Mouse (Mus musculus): Measurements from ENCODE around the gene Mgat5.
A peak's percentile ranks its signal among the peaks of the same experiment; 100 is the strongest.

The Mgat5 gene

GRCm38 (mm10) chr1:127442880-127443877 lies 238.4 kb downstream of the Mgat5 start:
- DNase-seq, result no peak

GRCm38 (mm10) chr1:127444836-127445485 lies 240.1 kb downstream of the Mgat5 start:
- DNase-seq, result peak; percentile 8

DNA sequence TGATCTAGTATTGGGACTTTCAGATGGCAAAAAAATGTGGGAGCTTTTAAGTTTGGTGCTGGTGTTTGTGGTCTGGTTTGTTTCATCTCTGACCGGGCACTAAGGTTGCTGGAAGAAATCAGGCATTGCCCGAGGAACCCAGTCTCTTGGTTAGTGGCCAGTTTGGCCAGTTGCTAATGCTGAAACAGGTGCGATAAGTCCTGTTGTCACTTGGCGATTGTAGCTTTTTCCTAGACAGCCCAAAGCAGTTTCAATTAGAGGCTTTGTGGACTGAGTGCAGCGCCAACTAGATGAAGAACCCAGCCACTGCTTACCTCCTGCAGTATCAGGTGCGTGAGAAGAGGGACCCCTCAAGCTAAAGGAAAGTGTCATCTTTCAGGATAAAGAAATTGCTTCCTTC lies 248.6 kb downstream of the Mgat5 start:
- no peak for DNase-seq

DNA sequence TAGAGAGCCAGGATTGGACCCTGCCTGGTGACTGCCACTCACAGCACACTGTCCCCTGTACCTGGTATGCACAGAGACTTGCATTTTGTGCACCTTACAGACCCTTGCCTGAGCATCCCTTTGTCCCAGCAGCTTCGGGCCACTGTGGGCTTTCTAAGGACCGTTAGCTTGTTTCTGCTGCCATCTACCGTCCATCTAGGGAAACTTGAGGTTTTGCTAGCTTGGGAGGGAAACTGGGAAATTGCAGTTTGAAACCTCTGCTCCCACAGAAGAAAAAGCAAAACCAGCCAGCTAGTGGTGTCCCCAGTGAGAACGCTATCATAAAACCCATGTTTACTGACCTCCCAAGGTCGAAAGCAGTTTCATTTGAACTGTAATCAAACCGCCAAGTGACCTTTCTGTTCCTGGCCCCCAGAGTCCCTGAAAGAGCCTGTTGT lies 254.2 kb downstream of the Mgat5 start:
- peak; percentile 72 for DNase-seq

- DNase-seq, result no peak
Measured at GRCm38 (mm10) chr1:127459576-127459975, 254.8 kb downstream of the Mgat5 start.

GRCm38 (mm10) chr1:127461017-127461416 lies 256.2 kb downstream of the Mgat5 start:
- no peak for DNase-seq

GRCm38 (mm10) chr1:127464041-127464440 lies 259.2 kb downstream of the Mgat5 start:
- no peak for DNase-seq

- no peak for DNase-seq
Measured at GRCm38 (mm10) chr1:127465292-127465691, 260.5 kb downstream of the Mgat5 start.

DNA sequence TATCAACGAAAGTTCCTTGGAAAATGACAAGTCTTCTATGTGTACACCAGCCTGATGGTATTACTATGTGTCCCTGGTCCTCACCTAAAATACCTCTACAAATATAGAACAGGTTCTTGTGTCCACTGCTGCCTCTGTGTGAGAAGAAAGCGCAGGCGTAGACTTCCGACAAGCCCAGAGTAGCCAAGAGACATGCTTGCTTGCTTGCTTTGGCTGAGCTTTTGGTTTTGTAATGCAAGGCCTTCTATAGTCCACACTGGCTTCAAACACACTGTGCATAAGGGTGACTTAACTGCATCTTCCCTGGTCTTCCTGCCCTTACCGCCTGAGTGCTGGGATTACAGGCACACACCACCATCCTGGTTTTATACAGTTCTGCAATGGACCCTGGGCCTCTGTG lies 262.4 kb downstream of the Mgat5 start:
- DNase-seq, result no peak

GRCm38 (mm10) chr1:127470175-127470574 lies 265.4 kb downstream of the Mgat5 start:
- no peak for DNase-seq

- no peak for DNase-seq
Measured at GRCm38 (mm10) chr1:127475756-127476155, 270.9 kb downstream of the Mgat5 start.

- no peak for DNase-seq
Measured at GRCm38 (mm10) chr1:127482911-127483310, 278.1 kb downstream of the Mgat5 start.

- DNase-seq, result no peak
Measured at GRCm38 (mm10) chr1:127484188-127484587, 279.4 kb downstream of the Mgat5 start.

DNA sequence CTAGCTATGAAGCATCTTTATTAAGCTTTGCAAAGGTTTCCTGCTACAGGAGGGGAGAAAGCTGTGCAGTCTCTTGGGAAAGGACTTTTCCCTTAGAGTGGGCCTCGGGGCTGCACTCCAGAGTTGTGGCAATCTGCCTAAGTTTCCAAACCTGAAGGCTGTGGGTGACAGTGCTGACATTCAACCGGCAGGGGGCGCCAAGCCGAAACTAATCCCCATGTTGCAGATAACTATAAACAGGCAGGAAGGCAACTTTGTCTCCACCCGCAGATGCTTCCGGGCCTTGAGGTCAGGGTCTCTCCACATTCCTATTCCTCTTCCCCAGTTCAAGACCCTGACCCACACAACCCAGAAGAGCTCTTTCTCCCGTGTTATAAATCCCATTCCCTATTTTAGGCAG lies 280.0 kb downstream of the Mgat5 start:
- peak; percentile 62 for DNase-seq

DNA sequence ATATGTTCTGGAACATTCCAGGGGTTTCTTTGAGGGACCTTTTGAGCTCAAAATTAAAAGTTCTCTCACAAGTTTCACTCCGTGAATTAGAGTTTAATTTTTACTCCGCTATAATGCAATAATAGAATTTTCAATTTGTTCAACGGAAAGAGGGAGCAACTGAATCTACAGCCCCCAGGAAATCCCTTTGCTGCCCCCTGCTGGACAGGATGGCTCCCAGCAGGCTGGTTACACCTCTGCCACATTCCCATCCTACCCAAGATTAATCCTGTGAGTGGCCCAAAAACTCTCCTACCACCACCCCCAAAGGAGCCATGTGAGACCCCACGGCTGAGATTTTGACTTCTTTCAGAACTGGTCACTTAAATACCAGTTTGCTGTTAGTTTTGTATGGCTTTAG lies 282.3 kb downstream of the Mgat5 start:
- DNase-seq, result peak; percentile 51

DNA sequence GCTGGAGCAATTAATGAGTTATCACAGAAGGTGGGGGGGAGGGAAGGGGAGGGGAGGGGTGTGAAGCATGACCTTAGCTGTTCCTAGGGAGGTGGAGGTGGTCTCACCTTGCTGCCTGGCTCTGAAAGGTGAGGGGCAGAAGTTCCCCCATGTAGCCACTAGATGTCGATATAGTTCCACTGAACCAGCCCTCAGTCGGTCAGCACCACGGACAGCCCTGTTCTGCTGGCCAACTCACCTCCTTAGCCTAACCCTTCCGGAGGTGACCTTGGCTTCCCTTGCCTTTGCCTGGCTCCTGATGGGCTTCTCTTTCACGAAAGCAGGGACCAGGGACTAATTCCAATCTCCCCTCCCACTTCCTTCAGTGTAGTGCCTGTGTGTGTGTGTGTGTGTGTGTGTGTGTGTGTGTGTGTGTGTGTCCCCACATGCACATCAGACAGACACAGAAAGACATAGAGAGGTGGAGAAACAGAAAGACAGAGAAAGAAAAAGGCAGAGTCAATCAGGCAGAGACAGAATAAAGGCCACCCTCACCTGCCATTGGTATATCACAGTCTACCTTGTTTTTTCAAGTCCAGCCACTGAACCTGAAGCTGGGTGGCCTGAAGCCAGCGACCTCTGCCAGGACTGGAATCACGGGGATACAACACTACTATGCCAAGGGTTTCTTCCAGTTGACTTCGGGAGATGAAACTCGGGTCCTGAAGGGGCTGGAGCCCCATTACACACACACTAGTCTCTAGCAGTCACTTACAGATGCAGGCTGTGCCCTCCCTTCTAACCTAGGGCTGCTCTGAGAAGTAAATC lies 292.1 kb downstream of the Mgat5 start:
- peak; percentile 67 for DNase-seq

- no peak for DNase-seq
Measured at GRCm38 (mm10) chr1:127498746-127499145, 293.9 kb downstream of the Mgat5 start.

DNA sequence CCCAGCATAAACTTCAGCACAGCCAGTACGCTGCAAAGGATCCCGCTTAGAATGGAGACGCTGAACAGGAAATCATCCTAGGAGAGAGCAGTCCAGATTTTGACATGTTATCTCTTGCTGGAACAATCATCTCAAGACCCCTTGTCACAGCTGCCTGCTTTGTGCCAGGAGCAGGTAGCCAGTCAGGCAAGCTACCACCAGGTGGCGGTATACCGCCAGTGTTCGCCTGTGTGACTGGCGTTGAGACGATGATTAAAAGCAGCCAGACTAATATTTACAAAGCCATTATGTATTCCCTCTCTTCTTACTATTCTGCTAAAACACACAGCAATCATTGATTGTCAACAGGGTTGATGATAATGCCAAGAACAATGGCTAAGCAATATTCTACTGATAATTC lies 295.4 kb downstream of the Mgat5 start:
- peak; percentile 85 for DNase-seq

DNA sequence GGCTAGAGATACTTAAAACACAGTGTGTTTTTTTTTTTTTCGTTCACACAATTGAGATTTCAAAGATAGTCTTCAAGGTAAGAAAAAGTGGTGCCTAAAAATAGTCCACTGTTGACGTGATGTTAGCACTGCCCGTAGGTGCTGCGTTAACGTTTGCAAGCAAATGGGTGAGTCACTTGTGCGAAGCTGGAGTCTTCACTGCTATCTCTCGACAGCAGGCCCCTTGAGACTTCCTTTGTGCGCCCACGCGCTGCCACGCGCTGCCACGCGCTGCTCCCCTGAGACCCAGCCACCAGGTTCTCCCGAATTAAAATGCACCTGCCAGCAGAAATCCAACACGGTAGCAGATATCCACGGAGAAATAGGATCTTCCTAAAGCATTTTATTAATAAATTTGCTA lies 295.9 kb downstream of the Mgat5 start:
- DNase-seq, result no peak

- DNase-seq, result no peak
Measured at GRCm38 (mm10) chr1:127507042-127507650, 302.3 kb downstream of the Mgat5 start.

GRCm38 (mm10) chr1:127508067-127508739 lies 303.4 kb downstream of the Mgat5 start:
- no peak for DNase-seq

- no peak for DNase-seq
Measured at GRCm38 (mm10) chr1:127508921-127509320, 304.1 kb downstream of the Mgat5 start.

All from lung, postnatal 14 days (tissue).